Mouse (Mus musculus) spleen, adult 2 months (tissue): ENCODE measurements around the gene Zfyve9.

Experiments
- CTCF ChIP-seq: fragments of 200-500 bp; IDR thresholded peaks from 2 replicates; pipeline ENCODE4 v1.5.1; 2011; ENCODE audit warnings: mild to moderate bottlenecking, inconsistent platforms; ENCODE audit not compliant: insufficient read depth, insufficient read length, insufficient replicate concordance; ENCODE audit errors: extremely low read depth
- POLR2A ChIP-seq: fragments of 200-500 bp; IDR thresholded peaks from 2 replicates; pipeline ENCODE4 v1.6.1; 2011; ENCODE audit warnings: low read depth, low read length, inconsistent platforms

DNA sequence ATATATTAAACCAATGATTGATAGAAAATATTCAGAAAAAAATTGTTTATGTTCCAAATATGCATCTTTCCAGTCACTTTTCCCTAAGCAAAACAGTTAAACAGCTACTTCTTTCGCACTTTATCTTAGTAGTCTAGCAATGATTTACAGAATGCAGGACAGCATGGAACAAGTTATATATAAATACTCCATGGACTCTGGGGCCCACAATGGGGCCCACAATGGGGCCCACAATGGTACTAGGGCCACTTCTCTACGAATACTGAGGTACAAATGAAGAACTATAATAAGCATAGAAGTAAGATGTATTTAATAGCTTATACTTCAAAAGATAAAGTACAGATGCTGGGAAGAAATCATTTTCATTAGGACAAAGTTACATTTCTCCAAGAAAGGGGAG, 56.5 kb downstream of the Zfyve9 start:
- TF ChIP-seq POLR2A: no peak
- no peak for TF ChIP-seq CTCF
